Mouse (Mus musculus) liver, adult (tissue): ENCODE measurements around the gene Nhsl1.
A peak's percentile ranks its signal among the peaks of the same experiment; 100 is the strongest.

Source experiments
- GATA4 ChIP-seq: IDR thresholded peaks from 2 replicates; pipeline ENCODE4 v1.6.1; 2014; ENCODE audit warnings: mild to moderate bottlenecking, low read length; ENCODE audit not compliant: insufficient replicate concordance

Nhsl1 gene

GRCm38 (mm10) chr10:18545813-18546235, 227.0 kb downstream of the Nhsl1 start, which contains the start of gene Hebp2:
Gene Hebp2 (minus strand): TSS chr10:18546076.
- peak; percentile 38; the same call in 1 of the 2 replicates for TF ChIP-seq GATA4

DNA sequence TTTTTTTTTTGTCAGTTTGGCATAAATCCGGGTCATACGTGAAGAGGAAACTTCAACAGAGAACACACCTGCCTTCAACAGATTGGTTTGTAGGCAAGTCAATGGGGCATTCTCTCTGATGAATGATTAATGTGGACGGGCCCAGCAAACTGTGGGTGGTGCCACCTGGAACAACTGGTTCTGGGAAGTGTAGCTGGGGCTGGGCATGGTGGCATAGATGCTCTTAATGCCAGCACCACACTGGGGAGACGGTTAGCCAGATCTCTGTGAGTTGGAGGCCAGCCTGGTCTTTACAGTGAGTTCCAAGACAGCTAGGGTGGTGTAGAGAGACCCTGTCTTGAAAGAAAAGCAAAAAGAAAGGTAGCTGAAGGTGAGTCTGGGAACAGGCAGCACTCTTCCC, 228.6 kb downstream of the Nhsl1 start:
- TF ChIP-seq GATA4 = no peak

DNA sequence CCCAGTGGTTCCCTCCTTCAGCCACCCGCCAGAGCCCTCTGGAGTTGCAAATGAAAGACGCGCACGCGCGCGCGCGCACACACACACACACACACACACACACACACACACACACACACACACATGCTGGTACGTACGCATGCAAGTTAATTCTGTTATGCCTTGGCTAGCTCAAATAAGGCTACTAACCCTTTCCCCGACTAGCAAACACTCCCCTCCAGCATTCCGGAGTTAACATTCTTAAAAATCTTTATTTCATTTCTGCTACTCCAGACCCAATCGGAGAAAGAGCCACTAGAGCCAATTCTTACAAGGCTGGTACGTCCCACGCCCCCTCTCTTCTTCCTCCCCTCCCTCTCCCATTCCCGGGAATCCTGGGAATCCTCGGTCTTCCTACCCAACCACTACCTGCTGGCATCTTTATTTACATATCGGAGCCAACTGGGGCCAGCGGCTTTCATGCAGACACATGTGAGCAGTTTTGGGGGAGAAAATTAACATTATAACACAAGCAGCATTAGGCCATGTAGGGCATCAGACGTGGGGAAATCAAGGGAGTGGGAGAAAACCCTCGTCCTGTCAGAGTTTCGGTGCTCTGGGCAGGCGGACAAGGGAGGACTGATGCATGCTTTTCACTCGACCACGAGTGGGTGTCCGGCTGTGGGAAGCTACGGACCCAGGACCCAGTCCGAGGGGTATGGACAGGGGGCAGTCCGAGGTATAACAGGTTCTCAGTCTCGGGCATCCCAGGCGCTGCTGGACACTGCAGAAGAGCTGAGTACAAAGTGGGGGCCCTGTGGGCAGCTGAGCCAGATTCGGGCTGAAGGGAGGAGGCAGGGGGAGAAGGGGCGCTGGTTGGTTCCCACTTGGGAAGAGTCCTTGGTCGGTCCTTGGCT, 230.8 kb downstream of the Nhsl1 start:
- no peak for TF ChIP-seq GATA4

DNA sequence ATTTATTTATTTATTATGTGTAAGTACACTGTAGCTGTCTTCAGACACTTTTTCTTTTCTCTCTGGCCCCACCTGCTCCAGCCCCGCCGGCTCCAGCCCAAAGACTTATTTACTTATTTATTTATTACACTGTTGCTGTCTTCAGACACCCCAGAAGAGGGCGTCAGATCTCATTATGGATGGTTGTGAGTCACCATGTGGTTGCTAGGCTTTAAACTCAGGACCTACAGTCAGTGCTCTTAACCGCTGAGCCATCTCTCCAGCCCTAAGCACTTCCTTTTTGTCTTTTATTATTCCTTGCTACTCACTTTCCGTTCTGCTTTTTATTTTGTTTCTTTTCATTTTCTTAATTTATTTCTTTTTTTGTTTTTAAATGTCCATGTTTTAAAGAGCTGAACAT, 242.7 kb downstream of the Nhsl1 start:
- TF ChIP-seq GATA4 = no peak

DNA sequence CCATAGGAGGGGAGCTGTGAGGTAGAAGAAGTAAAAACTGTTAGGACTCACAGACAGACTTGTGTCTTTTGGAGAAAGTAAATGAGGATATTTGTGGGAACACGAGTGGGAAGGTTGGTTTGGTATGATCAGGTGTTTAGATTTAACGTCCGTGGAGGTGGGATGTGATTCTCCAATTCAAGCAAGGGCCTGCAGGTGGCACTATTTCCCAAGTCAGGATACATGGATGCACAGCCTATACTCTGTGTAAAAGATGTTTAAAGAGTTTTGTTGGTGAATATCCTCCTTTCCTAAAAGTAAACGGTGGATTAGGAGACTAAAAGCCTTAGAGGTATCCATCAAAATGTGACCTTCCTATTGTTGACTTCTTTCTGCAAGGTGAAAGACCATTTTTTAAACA, 244.2 kb downstream of the Nhsl1 start:
- TF ChIP-seq GATA4 = no peak

GRCm38 (mm10) chr10:18572581-18572980, 253.8 kb downstream of the Nhsl1 start:
- no peak for TF ChIP-seq GATA4
